Mouse (Mus musculus) T-cell, adult 66 days (primary cell): Measurements from ENCODE around the gene Dnal1. TPM values are rescaled to one million over a fixed set of nuclear protein-coding genes. Genes with fewer than 3 reads are reported as not detected.

Source experiments
- total RNA-seq, 2 experiments: library from RNA; stranded (reverse); gene quantifications; 3 replicates in 1 of 2; 4 replicates in 1 of 2; pipeline ENCODE4 v1.2.4; 2023

Gene Dnal1
- total RNA-seq, result 1 to 10 TPM in 1 of 2 experiments, under 1 TPM in 1; 0.89 to 1.0 TPM

GRCm38 (mm10) chr12:84114153-84114994 is at the start of gene Dnal1:
Gene Dnal1 (plus strand): TSS chr12:84114366.

GRCm38 (mm10) chr12:84068986-84069385 is 45.2 kb upstream of the Dnal1 start, which contains the start of gene Acot5:
Gene Acot5 (plus strand): TSS chr12:84069325.

GRCm38 (mm10) chr12:84100604-84101492 is 13.3 kb upstream of the Dnal1 start, which contains the start of gene Acot6:
Gene Acot6 (plus strand): TSS chr12:84100654.

GRCm38 (mm10) chr12:84147954-84148621 is 33.9 kb downstream of the Dnal1 start, which contains the start of gene Pnma1:
Gene Pnma1 (minus strand): TSS chr12:84148489.

Other genes starting within 250 kb of the Dnal1 start
- gene Numb, start 192.4 kb upstream of the Dnal1 start, total RNA-seq, result 10 to 100 TPM; 58.5 to 62.4 TPM
- gene Riox1, start 163.8 kb upstream of the Dnal1 start, total RNA-seq, result 10 to 100 TPM; 25.0 to 28.7 TPM
- under 1 TPM in 1 of 2 experiments, not detected in 1; 0.30 TPM for gene Heatr4, start 129.5 kb upstream of the Dnal1 start, total RNA-seq
- 10 to 100 TPM; 54.4 to 63.1 TPM for gene Acot2, start 126.5 kb upstream of the Dnal1 start, total RNA-seq
- 1 to 10 TPM; 1.9 to 5.7 TPM for gene Acot1, start 104.9 kb upstream of the Dnal1 start, total RNA-seq
- under 1 TPM in 1 of 2 experiments, not detected in 1; 0.15 TPM for gene Acot4, start 76.0 kb upstream of the Dnal1 start, total RNA-seq
- gene Gm49366, start 75.4 kb upstream of the Dnal1 start, total RNA-seq, result not detected
- not detected for gene Acot3, start 62.2 kb upstream of the Dnal1 start, total RNA-seq
- gene Acot5, start 45.0 kb upstream of the Dnal1 start, total RNA-seq, result not detected
- 1 to 10 TPM; 3.1 to 3.6 TPM for gene Acot6, start 13.7 kb upstream of the Dnal1 start, total RNA-seq
- 1 to 10 TPM; 8.5 to 9.0 TPM for gene Pnma1, start 34.1 kb downstream of the Dnal1 start, total RNA-seq
- gene Elmsan1, start 104.5 kb downstream of the Dnal1 start, total RNA-seq, result 10 to 100 TPM; 90.8 to 95.5 TPM
- 10 to 100 TPM; 17.4 to 19.6 TPM for gene Ptgr2, start 170.9 kb downstream of the Dnal1 start, total RNA-seq
- gene Zfp410, start 202.5 kb downstream of the Dnal1 start, total RNA-seq, result 10 to 100 TPM; 71.7 to 81.9 TPM
- gene Coq6, start 247.3 kb downstream of the Dnal1 start, total RNA-seq, result 10 to 100 TPM; 22.9 to 23.9 TPM
- gene Fam161b, start 247.5 kb downstream of the Dnal1 start, total RNA-seq, result 1 to 10 TPM; 1.3 TPM